Mouse (Mus musculus) testis, postnatal 14 days (tissue): Measurements from ENCODE around the gene Eif4ebp2.

ENCODE experiments used
- DNase-seq: peaks from one replicate; pipeline ENCODE4 v3.0.0; 2021; ENCODE audit warnings: low spot score

Eif4ebp2 gene

GRCm38 (mm10) chr10:61452645-61453044 is at the start of gene Eif4ebp2:
Gene Eif4ebp2, minus strand, starts transcription at chr10:61452661.
- DNase-seq: peak; percentile 99

- DNase-seq: no peak
These were observed 48.3 kb upstream of the Eif4ebp2 start for GRCm38 (mm10) chr10:61500756-61501155.

- DNase-seq: no peak
These were observed 47.3 kb upstream of the Eif4ebp2 start for GRCm38 (mm10) chr10:61499505-61500466.

- DNase-seq: no peak
These were observed 43.8 kb upstream of the Eif4ebp2 start for GRCm38 (mm10) chr10:61496231-61496630.

GRCm38 (mm10) chr10:61495461-61495860 is 43.0 kb upstream of the Eif4ebp2 start:
- no peak for DNase-seq

- DNase-seq: peak; percentile 82
These were observed 39.6 kb upstream of the Eif4ebp2 start for GRCm38 (mm10) chr10:61492040-61492439.

GRCm38 (mm10) chr10:61491573-61491972 is 39.1 kb upstream of the Eif4ebp2 start:
- DNase-seq: no peak

GRCm38 (mm10) chr10:61488522-61489110 is 36.2 kb upstream of the Eif4ebp2 start:
- no peak for DNase-seq

- DNase-seq: no peak
These were observed 34.3 kb upstream of the Eif4ebp2 start for GRCm38 (mm10) chr10:61486551-61487339.

GRCm38 (mm10) chr10:61484801-61485200 is 32.3 kb upstream of the Eif4ebp2 start:
- no peak for DNase-seq

- DNase-seq: no peak
These were observed 30.3 kb upstream of the Eif4ebp2 start for GRCm38 (mm10) chr10:61482771-61483170.

GRCm38 (mm10) chr10:61480488-61480887 is 28.0 kb upstream of the Eif4ebp2 start:
- DNase-seq: no peak

- no peak for DNase-seq
These were observed 27.5 kb upstream of the Eif4ebp2 start for GRCm38 (mm10) chr10:61479927-61480326.

GRCm38 (mm10) chr10:61479461-61479860 is 27.0 kb upstream of the Eif4ebp2 start:
- no peak for DNase-seq

GRCm38 (mm10) chr10:61476440-61477165 is 24.1 kb upstream of the Eif4ebp2 start:
- DNase-seq: no peak

GRCm38 (mm10) chr10:61475594-61476439 is 23.4 kb upstream of the Eif4ebp2 start, which contains the start of gene Lrrc20:
Gene Lrrc20, plus strand, starts transcription at chr10:61475801.
- peak; percentile 90 for DNase-seq

GRCm38 (mm10) chr10:61474344-61474743 is 21.9 kb upstream of the Eif4ebp2 start:
- DNase-seq: peak; percentile 43

- no peak for DNase-seq
These were observed 21.2 kb upstream of the Eif4ebp2 start for GRCm38 (mm10) chr10:61473640-61474039.

- no peak for DNase-seq
These were observed 16.4 kb upstream of the Eif4ebp2 start for GRCm38 (mm10) chr10:61468900-61469299.

- no peak for DNase-seq
These were observed 14.4 kb upstream of the Eif4ebp2 start for GRCm38 (mm10) chr10:61466873-61467272.

- no peak for DNase-seq
These were observed 13.8 kb upstream of the Eif4ebp2 start for GRCm38 (mm10) chr10:61466242-61466641.
